Mouse (Mus musculus): ENCODE data around the gene Dlat. TPM values are rescaled to one million over a fixed set of nuclear protein-coding genes. Genes with fewer than 3 reads are reported as not detected.

Gene Dlat
- polyA plus RNA-seq, 1 experiment from 2014 or later, result 26.1 TPM

GRCm38 (mm10) chr9:50686866-50687652, 27.5 kb upstream of the Dlat start:
- ATAC-seq (peak; percentile 74), DNase-seq (no peak)
- peak overlapping the region; percentile 85 for H3K27ac ChIP-seq (ENCODE audit: low read depth)
- no peaks in the 10 kb centered on the region; the same call in 1 of the 2 replicates for H3K36me3 ChIP-seq (replicated peaks; ENCODE audit: insufficient read depth, low read length)
- TF ChIP-seq CTCF (IDR thresholded peaks at IDR 0.05; ENCODE audit: low read depth) (no peak), EP300 (IDR thresholded peaks at IDR 0.05; ENCODE audit: low read depth) (0 out of 2 replicates have a peak, but pooled peaks have one; percentile 19)
- H3K4me3 ChIP-seq (ENCODE audit: low read depth, low read length), result no peak overlapping the region
- 55% methylated on average over 6 of the region's 6 CpGs for WGBS (ENCODE audit: insufficient replicate concordance)
- no peaks in the 10 kb centered on the region; the same call in 1 of the 2 replicates for H3K4me1 ChIP-seq (ENCODE audit: insufficient read depth)
- H3K9ac ChIP-seq (replicated peaks), result no peak overlapping the region
- no peaks in the 10 kb centered on the region for H3K9me3 ChIP-seq (ENCODE audit: low read length)
- H3K27me3 ChIP-seq (ENCODE audit: insufficient read depth, low read length), result no peaks in the 10 kb centered on the region
- peak overlapping the region; percentile 38 for H3K4me2 ChIP-seq (ENCODE audit: low read depth, low read length)

- H3K9me3 ChIP-seq (ENCODE audit: low read length), result no peaks in the 10 kb centered on the region
Measured at GRCm38 (mm10) chr9:50681727-50682126, 22.1 kb upstream of the Dlat start.

GRCm38 (mm10) chr9:50679406-50679805, 19.8 kb upstream of the Dlat start:
- no peak overlapping the region for H3K27ac ChIP-seq (ENCODE audit: low read depth)
- TF ChIP-seq EP300 (IDR thresholded peaks at IDR 0.05; ENCODE audit: low read depth), result no peak
- no peak for TF ChIP-seq CTCF (IDR thresholded peaks at IDR 0.05; ENCODE audit: low read depth)
- H3K4me2 ChIP-seq (ENCODE audit: low read depth, low read length), result no peak overlapping the region
- no peaks in the 10 kb centered on the region for H3K4me1 ChIP-seq (ENCODE audit: insufficient read depth)
- no peak overlapping the region for H3K4me3 ChIP-seq (ENCODE audit: low read depth, low read length)
- peaks cover 11% of the 10 kb centered on the region for H3K36me3 ChIP-seq (replicated peaks; ENCODE audit: insufficient read depth, low read length)
- H3K27me3 ChIP-seq (ENCODE audit: insufficient read depth, low read length), result no peaks in the 10 kb centered on the region
- H3K9me3 ChIP-seq (ENCODE audit: low read length), result no peaks in the 10 kb centered on the region
- no peak for DNase-seq
- H3K9ac ChIP-seq (replicated peaks), result no peak overlapping the region
- WGBS (ENCODE audit: insufficient replicate concordance), result 74% methylated on average over 1 of the region's 1 CpGs
- no peak for ATAC-seq

More at GRCm38 (mm10) chr9:50681727-50682126, 22.1 kb upstream of the Dlat start:
- TF ChIP-seq CTCF (IDR thresholded peaks at IDR 0.05; ENCODE audit: low read depth) (no peak), EP300 (IDR thresholded peaks at IDR 0.05; ENCODE audit: low read depth) (no peak)
- no peak overlapping the region for H3K4me3 ChIP-seq (ENCODE audit: low read depth, low read length)
- H3K4me1 ChIP-seq (ENCODE audit: insufficient read depth), result no peaks in the 10 kb centered on the region; the same call in 1 of the 2 replicates
- H3K27me3 ChIP-seq (ENCODE audit: insufficient read depth, low read length), result no peaks in the 10 kb centered on the region
- H3K4me2 ChIP-seq (ENCODE audit: low read depth, low read length), result no peak overlapping the region
- peaks cover 11% of the 10 kb centered on the region for H3K36me3 ChIP-seq (replicated peaks; ENCODE audit: insufficient read depth, low read length)
- H3K9ac ChIP-seq (replicated peaks), result no peak overlapping the region
- ATAC-seq (no peak), DNase-seq (no peak)
- H3K27ac ChIP-seq (ENCODE audit: low read depth), result no peak overlapping the region
- WGBS (ENCODE audit: insufficient replicate concordance), result 58% methylated on average over 7 of the region's 7 CpGs

- no peak for DNase-seq
- H3K27me3 ChIP-seq (ENCODE audit: insufficient read depth, low read length), result no peaks in the 10 kb centered on the region
- 12% methylated on average over 1 of the region's 1 CpGs for WGBS (ENCODE audit: insufficient replicate concordance)
- H3K9me3 ChIP-seq (ENCODE audit: low read length), result no peaks in the 10 kb centered on the region
- H3K36me3 ChIP-seq (replicated peaks; ENCODE audit: insufficient read depth, low read length), result no peaks in the 10 kb centered on the region
- no peak for ATAC-seq
- H3K27ac ChIP-seq (ENCODE audit: low read depth), result no peak overlapping the region
- TF ChIP-seq CTCF (IDR thresholded peaks at IDR 0.05; ENCODE audit: low read depth) (peak; percentile 45), EP300 (IDR thresholded peaks at IDR 0.05; ENCODE audit: low read depth) (no peak)
- no peak overlapping the region for H3K9ac ChIP-seq (replicated peaks)
- no peak overlapping the region for H3K4me2 ChIP-seq (ENCODE audit: low read depth, low read length)
- no peak overlapping the region for H3K4me3 ChIP-seq (ENCODE audit: low read depth, low read length)
- H3K4me1 ChIP-seq (ENCODE audit: insufficient read depth), result no peaks in the 10 kb centered on the region
Measured at GRCm38 (mm10) chr9:50674771-50675170, 15.2 kb upstream of the Dlat start.

GRCm38 (mm10) chr9:50670690-50671089, 11.1 kb upstream of the Dlat start:
- DNase-seq, result peak; percentile 57
- 20% methylated on average over 5 of the region's 5 CpGs for WGBS (ENCODE audit: insufficient replicate concordance)
- peak; percentile 69; the same call in 1 of the 2 replicates for ATAC-seq
- Histone ChIP-seq H3K9me3 (ENCODE audit: low read length) (no peaks in the 10 kb centered on the region), H3K9ac (replicated peaks) (no peak overlapping the region), H3K27me3 (ENCODE audit: insufficient read depth, low read length) (no peaks in the 10 kb centered on the region), H3K27ac (ENCODE audit: low read depth) (no peak overlapping the region), H3K4me3 (ENCODE audit: low read depth, low read length) (no peak overlapping the region), H3K4me1 (ENCODE audit: insufficient read depth) (0 out of 2 replicates have a peak, but pooled peaks cover 3% of the 10 kb centered on the region), H3K4me2 (ENCODE audit: low read depth, low read length) (no peak overlapping the region), H3K36me3 (replicated peaks; ENCODE audit: insufficient read depth, low read length) (no peaks in the 10 kb centered on the region)
- TF ChIP-seq CTCF (IDR thresholded peaks at IDR 0.05; ENCODE audit: low read depth), result peak; percentile 88
- TF ChIP-seq EP300 (IDR thresholded peaks at IDR 0.05; ENCODE audit: low read depth), result no peak

GRCm38 (mm10) chr9:50667579-50668498, 8.3 kb upstream of the Dlat start:
- H3K27me3 ChIP-seq (ENCODE audit: insufficient read depth, low read length), result no peaks in the 10 kb centered on the region
- H3K27ac ChIP-seq (ENCODE audit: low read depth), result peak overlapping the region; percentile 12; the same call in 1 of the 2 replicates
- H3K4me2 ChIP-seq (ENCODE audit: low read depth, low read length), result no peak overlapping the region
- H3K4me1 ChIP-seq (ENCODE audit: insufficient read depth), result 0 out of 2 replicates have a peak, but pooled peaks cover 3% of the 10 kb centered on the region
- H3K9me3 ChIP-seq (ENCODE audit: low read length), result no peaks in the 10 kb centered on the region
- no peak overlapping the region for H3K4me3 ChIP-seq (ENCODE audit: low read depth, low read length)
- WGBS (ENCODE audit: insufficient replicate concordance), result 61% methylated on average over 8 of the region's 8 CpGs
- H3K9ac ChIP-seq (replicated peaks), result no peak overlapping the region
- no peaks in the 10 kb centered on the region for H3K36me3 ChIP-seq (replicated peaks; ENCODE audit: insufficient read depth, low read length)
- DNase-seq (no peak), ATAC-seq (peak; percentile 67)
- TF ChIP-seq EP300 (IDR thresholded peaks at IDR 0.05; ENCODE audit: low read depth) (no peak), CTCF (IDR thresholded peaks at IDR 0.05; ENCODE audit: low read depth) (no peak)
